Mouse (Mus musculus): Measurements from ENCODE around the gene Plscr2. TPM values are rescaled to one million over a fixed set of nuclear protein-coding genes. Genes with fewer than 3 reads are reported as not detected.

The Plscr2 gene
- total and polyA plus RNA-seq, 3 experiments = 0.11 to 0.19 TPM; not detected in 1

DNA sequence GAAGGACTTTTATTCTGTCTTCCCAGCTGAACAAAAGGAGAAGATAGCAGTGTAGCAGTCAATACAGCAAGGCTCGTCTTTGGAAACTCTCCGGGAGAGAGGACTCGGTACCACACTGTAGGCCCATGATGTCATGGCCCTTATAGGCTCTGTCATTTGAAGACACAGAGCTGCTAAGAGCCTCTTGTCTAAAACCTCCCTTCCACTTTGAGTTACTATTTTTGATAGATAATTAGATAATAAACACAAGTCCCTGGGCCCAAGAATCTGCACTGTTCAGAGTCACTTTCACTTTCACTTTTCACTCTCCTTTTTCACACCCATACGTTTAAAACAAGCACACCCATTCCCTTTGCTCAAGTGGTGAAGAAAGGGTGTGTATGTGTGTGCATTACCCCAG lies 9.7 kb upstream of the Plscr2 start:
- DNase-seq (ENCODE audit: low read depth, low spot score) = peak; percentile 44

DNA sequence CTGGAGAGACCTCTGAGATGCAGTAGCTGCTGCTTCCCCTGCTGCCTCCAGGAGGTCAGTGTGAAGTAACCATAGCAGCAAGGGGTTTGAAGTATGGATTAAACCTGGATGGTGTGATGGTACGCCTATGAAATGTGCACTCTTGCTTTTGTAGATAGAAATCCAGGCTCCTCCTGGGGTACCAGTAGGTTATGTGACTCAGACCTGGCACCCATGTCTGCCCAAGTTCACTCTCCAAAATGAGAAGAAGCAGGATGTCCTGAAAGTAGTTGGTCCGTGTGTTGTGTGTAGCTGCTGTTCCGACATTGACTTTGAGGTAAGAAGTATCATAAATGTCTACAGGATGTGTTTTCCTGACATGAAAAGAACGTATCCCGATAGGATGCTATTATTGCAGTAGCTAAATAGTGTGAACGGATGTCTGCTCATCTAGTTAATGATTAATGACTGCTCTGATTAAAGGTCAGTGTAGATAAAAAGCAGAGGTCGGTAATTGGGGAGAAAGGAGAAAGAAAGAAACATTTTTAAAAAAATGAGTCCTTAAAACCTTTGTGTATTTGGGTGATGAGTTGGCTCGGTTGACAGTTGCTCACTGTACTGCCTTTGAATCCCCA lies 8.7 kb upstream of the Plscr2 start:
- no peak overlapping the region for H3K4me3 ChIP-seq (ENCODE audit: control insufficient read depth in 1 of 2, insufficient read depth in 1 of 2, low read depth in 2 of 2, low read length in 2 of 2)
- no peaks in the 10 kb centered on the region for H3K9me3 ChIP-seq (replicated peaks; ENCODE audit: insufficient read depth, low read length)
- no peak overlapping the region for H3K27ac ChIP-seq (ENCODE audit: control insufficient read depth, low read depth, low read length)
- TF ChIP-seq SMC3 (IDR thresholded peaks at IDR 0.05; ENCODE audit: low read depth, low read length) (no peak), TAL1 (IDR thresholded peaks at IDR 0.05; ENCODE audit: low read length) (no peak)
- H3K36me3 ChIP-seq (ENCODE audit: control insufficient read depth in 1 of 2, insufficient read depth in 2 of 2, low read length in 2 of 2) = peaks cover 0 to 7% of the 10 kb centered on the region in 2 experiments; a peak in 2 of 4 replicates
- no peaks in the 10 kb centered on the region for H3K27me3 ChIP-seq (ENCODE audit: control insufficient read depth in 1 of 2, insufficient read depth in 2 of 2, low read length in 2 of 2)
- peaks cover 4 to 19% of the 10 kb centered on the region in 2 experiments for H3K4me1 ChIP-seq (ENCODE audit: control insufficient read depth in 1 of 2, insufficient read depth in 2 of 2, low read length in 2 of 2)
- H3K79me2 ChIP-seq (ENCODE audit: control insufficient read depth, insufficient read depth, low read length, poor library complexity) = no peaks in the 10 kb centered on the region
- H3K9ac ChIP-seq (ENCODE audit: control insufficient read depth, low read depth, low read length, poor library complexity, severe bottlenecking) = no peak overlapping the region
- DNase-seq (ENCODE audit: low read depth, low spot score) = no peak

More for the DNA sequence above, 9.7 kb upstream of the Plscr2 start:
- no peaks in the 10 kb centered on the region for H3K27me3 ChIP-seq (ENCODE audit: control insufficient read depth in 1 of 2, insufficient read depth in 2 of 2, low read length in 2 of 2)
- peak; percentile 48; the same call in 1 of the 2 replicates for TF ChIP-seq ETS1 (IDR thresholded peaks at IDR 0.05; ENCODE audit: low read depth, low read length)
- TF ChIP-seq MEF2A (IDR thresholded peaks at IDR 0.05; ENCODE audit: extremely low read depth, insufficient replicate concordance, low read depth, low read length, poor library complexity, severe bottlenecking) = no peak
- H3K79me2 ChIP-seq (ENCODE audit: control insufficient read depth, insufficient read depth, low read length, poor library complexity) = no peaks in the 10 kb centered on the region
- H3K27ac ChIP-seq (ENCODE audit: control insufficient read depth, low read depth, low read length) = peak overlapping the region; percentile 9; the same call in 1 of the 2 replicates
- peak overlapping the region; percentile 37 to 41 for H3K4me3 ChIP-seq (ENCODE audit: control insufficient read depth in 1 of 2, insufficient read depth in 1 of 2, low read depth in 2 of 2, low read length in 2 of 2)
- no peaks in the 10 kb centered on the region for H3K9me3 ChIP-seq (replicated peaks; ENCODE audit: insufficient read depth, low read length)
- peak overlapping the region; percentile 54 for H3K9ac ChIP-seq (ENCODE audit: control insufficient read depth, low read depth, low read length, poor library complexity, severe bottlenecking)
- H3K4me1 ChIP-seq (ENCODE audit: control insufficient read depth in 1 of 2, insufficient read depth in 2 of 2, low read length in 2 of 2) = peaks cover 4 to 16% of the 10 kb centered on the region in 2 experiments
- peaks cover 0 to 2% of the 10 kb centered on the region in 2 experiments; a peak in 2 of 4 replicates for H3K36me3 ChIP-seq (ENCODE audit: control insufficient read depth in 1 of 2, insufficient read depth in 2 of 2, low read length in 2 of 2)

DNA sequence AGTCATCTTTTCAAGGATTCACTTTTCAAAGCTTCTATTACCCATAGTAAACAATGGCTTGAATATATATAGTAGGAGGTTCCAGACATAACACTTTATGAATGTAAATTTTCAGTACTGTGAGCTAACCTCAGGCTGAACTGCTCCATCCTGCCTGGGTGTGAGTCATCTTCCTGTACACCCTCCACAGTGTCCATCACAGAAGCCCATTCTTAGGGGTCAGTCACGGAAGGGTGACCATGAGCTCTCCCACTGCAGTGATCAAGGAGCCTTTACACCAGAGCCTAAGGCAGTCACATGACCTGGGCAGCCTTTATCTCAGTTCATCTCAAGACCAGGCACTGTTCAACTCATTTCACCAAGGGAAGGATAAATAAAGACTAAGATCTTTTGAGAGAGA lies 7.7 kb upstream of the Plscr2 start:
- no peaks in the 10 kb centered on the region for H3K79me2 ChIP-seq (ENCODE audit: control insufficient read depth, insufficient read depth, low read length, poor library complexity)
- no peak for TF ChIP-seq SMC3 (IDR thresholded peaks at IDR 0.05; ENCODE audit: low read depth, low read length)
- TF ChIP-seq MYB (IDR thresholded peaks at IDR 0.05; ENCODE audit: low read depth, low read length) = no peak
- TF ChIP-seq EP300 (IDR thresholded peaks at IDR 0.05; ENCODE audit: low read depth in 1 of 2, low read length in 2 of 2) = no peak
- peak; percentile 64 for TF ChIP-seq USF1 (IDR thresholded peaks at IDR 0.05; ENCODE audit: low read depth, low read length)
- TF ChIP-seq ETS1 (IDR thresholded peaks at IDR 0.05; ENCODE audit: low read depth, low read length) = no peak
- peaks cover 4 to 19% of the 10 kb centered on the region in 2 experiments for H3K4me1 ChIP-seq (ENCODE audit: control insufficient read depth in 1 of 2, insufficient read depth in 2 of 2, low read length in 2 of 2)
- no peaks in the 10 kb centered on the region for H3K9me3 ChIP-seq (replicated peaks; ENCODE audit: insufficient read depth, low read length)
- H3K27ac ChIP-seq (ENCODE audit: control insufficient read depth, low read depth, low read length) = no peak overlapping the region
- H3K36me3 ChIP-seq (ENCODE audit: control insufficient read depth in 1 of 2, insufficient read depth in 2 of 2, low read length in 2 of 2) = peaks cover 0 to 7% of the 10 kb centered on the region in 2 experiments; a peak in 2 of 4 replicates
- DNase-seq (ENCODE audit: low read depth, low spot score) = no peak
- H3K9ac ChIP-seq (ENCODE audit: control insufficient read depth, low read depth, low read length, poor library complexity, severe bottlenecking) = no peak overlapping the region
- H3K27me3 ChIP-seq (ENCODE audit: control insufficient read depth in 1 of 2, insufficient read depth in 2 of 2, low read length in 2 of 2) = no peaks in the 10 kb centered on the region
- no peak overlapping the region for H3K4me3 ChIP-seq (ENCODE audit: control insufficient read depth in 1 of 2, insufficient read depth in 1 of 2, low read depth in 2 of 2, low read length in 2 of 2)

All from MEL (cell line).